Mouse (Mus musculus) urinary bladder, postnatal 36 days (tissue): ENCODE measurements at regions not wholly inside any gene's neighbourhood (a gene's known extent, or its start where the extent isn't known, plus 50 kb on each side); places are given as distances from the start of the nearest gene placed in this dataset.

Source experiments
- DNase-seq, 2 experiments: peaks; one replicate each; pipeline ENCODE4 v3.0.0; 2022; ENCODE audit warnings: low spot score in 2 of 2, mixed read lengths in 1 of 2

- no peak for DNase-seq
Measured at GRCm38 (mm10) chr13:42358588-42358987, 57.3 kb downstream of the Edn1 start.

- DNase-seq: no peak
Measured at GRCm38 (mm10) chr13:42367655-42368554, 66.6 kb downstream of the Edn1 start.

GRCm38 (mm10) chr13:42369826-42370225, 68.5 kb downstream of the Edn1 start:
- DNase-seq: no peak

GRCm38 (mm10) chr13:42372201-42372600, 70.9 kb downstream of the Edn1 start:
- no peak for DNase-seq

GRCm38 (mm10) chr13:42374181-42374596, 72.9 kb downstream of the Edn1 start:
- no peak for DNase-seq

- DNase-seq: no peak
Measured at GRCm38 (mm10) chr13:42379675-42380074, 78.4 kb downstream of the Edn1 start.

- DNase-seq: no peak
Measured at GRCm38 (mm10) chr13:42383099-42383498, 81.8 kb downstream of the Edn1 start.

GRCm38 (mm10) chr13:42390389-42390788, 89.1 kb downstream of the Edn1 start:
- no peak for DNase-seq

GRCm38 (mm10) chr13:42391330-42392005, 90.2 kb downstream of the Edn1 start:
- no peak for DNase-seq

- no peak for DNase-seq
Measured at GRCm38 (mm10) chr13:42392701-42393100, 91.4 kb downstream of the Edn1 start.

- no peak for DNase-seq
Measured at GRCm38 (mm10) chr13:42394572-42394971, 93.3 kb downstream of the Edn1 start.

GRCm38 (mm10) chr13:42401513-42401912, 100.2 kb downstream of the Edn1 start:
- DNase-seq: no peak

- peak; percentile 8 to 42 for DNase-seq
Measured at GRCm38 (mm10) chr13:42403231-42404020, 102.2 kb downstream of the Edn1 start.

- no peak for DNase-seq
Measured at GRCm38 (mm10) chr13:42412652-42413282, 111.5 kb downstream of the Edn1 start.

GRCm38 (mm10) chr13:42446921-42447320, 145.6 kb downstream of the Edn1 start:
- DNase-seq: no peak

- DNase-seq: no peak
Measured at GRCm38 (mm10) chr13:42453665-42454064, 152.4 kb downstream of the Edn1 start.

GRCm38 (mm10) chr13:42459892-42460291, 158.6 kb downstream of the Edn1 start:
- DNase-seq: no peak

- no peak for DNase-seq
Measured at GRCm38 (mm10) chr13:42478825-42479224, 177.5 kb downstream of the Edn1 start.

- no peak for DNase-seq
Measured at GRCm38 (mm10) chr13:42490956-42491680, 189.3 kb upstream of the Phactr1 start.

- no peak for DNase-seq
Measured at GRCm38 (mm10) chr13:42494371-42494770, 186.1 kb upstream of the Phactr1 start.

GRCm38 (mm10) chr13:42498351-42498750, 182.1 kb upstream of the Phactr1 start:
- DNase-seq: peak in 1 of 2 experiments; percentile 16
